Mouse (Mus musculus): ENCODE measurements at regions not wholly inside any gene's neighbourhood (a gene's known extent, or its start where the extent isn't known, plus 50 kb on each side); places are given as distances from the start of the nearest gene placed in this dataset.

DNA sequence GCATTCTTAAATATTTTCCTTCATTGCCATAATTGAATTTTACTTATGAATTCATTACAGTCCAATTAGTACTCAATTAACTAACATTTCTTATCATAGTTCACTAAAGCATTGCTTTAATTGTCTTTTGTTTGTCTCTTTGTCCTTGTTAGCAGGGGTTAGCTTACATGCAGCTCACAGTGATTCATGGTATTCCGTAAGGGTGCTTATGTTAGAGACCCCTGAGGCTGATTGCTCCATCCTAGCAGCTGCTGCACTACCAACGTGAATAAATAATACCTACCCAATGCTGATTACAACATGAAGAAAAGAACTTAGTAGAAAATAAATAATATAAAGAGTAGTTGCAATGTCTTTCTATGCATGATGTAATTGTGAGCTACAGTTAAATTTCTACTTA is 791.4 kb downstream of the Epha7 start:
- in situ Hi-C loops (cut with MboI, MseI): no loop called here

DNA sequence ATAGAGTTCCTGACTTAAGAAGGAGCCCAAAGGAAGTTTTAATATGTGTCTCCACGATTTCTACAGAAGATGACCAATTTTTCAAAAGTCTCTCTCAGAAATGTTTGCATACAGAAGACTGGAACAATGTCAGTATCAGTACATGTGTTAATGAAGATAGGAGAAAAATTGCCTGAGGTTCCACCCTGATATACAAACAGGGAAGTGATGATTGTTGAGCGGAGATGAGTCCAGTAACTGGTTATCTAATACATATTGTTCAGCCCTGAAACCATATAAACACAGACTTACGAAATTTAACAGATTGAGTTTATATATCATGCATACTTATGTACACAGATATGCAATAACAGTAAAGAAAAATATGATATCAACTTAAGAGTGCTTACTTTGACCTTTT is 805.0 kb downstream of the Epha7 start:
- in situ Hi-C loops (cut with MboI, MseI): no loop called here

DNA sequence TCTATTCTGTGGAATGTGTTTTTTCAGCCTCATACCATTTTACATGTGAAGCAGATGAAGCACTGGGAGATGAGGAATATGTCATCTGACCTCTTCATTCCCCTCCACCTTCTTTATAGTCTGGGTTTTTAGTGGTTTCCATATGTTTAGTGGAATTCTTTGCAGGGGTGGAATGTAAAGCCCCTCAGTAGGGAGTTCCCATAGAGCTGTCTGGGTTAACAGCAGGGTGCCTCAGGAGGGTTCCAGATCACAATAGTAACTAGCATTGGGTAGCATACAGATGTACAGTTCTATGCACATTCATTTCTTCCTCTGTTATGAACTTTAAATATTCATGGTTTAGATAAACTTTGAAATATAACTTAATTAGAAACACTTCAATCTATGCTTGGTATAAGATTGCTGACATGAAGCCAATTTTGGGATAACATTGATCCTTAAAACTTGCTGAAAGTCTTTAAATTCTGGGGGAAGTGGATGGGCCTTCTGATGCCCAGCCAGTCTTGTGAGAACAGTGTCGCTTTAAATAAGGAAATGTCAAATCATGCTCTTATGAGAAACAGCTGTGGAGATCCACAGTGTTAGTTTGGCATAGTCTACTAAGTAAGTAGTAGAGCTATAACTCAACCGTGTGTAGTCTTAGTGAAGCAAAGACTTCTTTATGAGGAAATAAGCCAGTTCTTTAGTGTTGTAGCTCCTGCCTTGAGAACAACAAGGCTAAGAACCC is 832.1 kb downstream of the Epha7 start:
- in situ Hi-C loops (cut with MboI, MseI): no loop called here

DNA sequence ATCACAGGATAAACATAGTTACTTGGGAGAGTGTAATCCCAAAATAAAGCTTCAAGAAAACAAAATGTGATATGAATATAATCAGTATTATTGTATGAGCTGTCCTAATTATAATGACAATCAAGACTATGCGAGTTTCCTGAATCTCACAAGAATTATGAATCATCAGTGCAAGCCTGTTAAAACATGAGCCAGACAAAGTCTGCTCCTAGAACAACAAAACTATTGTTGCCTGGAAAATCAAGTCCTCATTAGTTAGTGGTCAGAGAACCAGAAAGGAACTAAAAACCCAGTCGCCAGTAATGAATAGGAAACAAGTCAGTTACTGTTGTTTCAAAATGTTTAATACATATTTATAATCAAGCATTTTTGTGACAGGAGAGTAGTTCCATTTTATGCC is 841.0 kb downstream of the Epha7 start:
- in situ Hi-C loops (cut with MboI, MseI): no loop called here

DNA sequence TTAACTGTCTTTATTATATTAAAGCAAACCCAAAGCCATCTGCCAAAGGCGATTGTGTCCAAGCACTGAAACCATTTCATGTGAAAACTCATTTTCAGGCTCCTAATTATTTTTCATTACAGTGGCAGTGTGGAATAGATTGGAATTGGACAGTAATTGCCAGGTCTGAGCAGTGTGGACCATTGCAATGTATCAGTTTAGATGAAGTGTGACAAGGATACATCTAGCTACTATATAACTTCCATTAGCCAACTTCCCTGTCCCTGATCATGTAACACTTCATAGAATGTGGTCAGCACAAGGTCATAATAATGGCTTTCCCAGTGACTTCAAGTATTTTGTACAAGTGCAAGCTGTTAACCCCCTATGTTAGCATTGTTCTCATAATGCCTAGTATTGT is 842.7 kb downstream of the Epha7 start:
- in situ Hi-C loops (cut with MboI, MseI): no loop called here

DNA sequence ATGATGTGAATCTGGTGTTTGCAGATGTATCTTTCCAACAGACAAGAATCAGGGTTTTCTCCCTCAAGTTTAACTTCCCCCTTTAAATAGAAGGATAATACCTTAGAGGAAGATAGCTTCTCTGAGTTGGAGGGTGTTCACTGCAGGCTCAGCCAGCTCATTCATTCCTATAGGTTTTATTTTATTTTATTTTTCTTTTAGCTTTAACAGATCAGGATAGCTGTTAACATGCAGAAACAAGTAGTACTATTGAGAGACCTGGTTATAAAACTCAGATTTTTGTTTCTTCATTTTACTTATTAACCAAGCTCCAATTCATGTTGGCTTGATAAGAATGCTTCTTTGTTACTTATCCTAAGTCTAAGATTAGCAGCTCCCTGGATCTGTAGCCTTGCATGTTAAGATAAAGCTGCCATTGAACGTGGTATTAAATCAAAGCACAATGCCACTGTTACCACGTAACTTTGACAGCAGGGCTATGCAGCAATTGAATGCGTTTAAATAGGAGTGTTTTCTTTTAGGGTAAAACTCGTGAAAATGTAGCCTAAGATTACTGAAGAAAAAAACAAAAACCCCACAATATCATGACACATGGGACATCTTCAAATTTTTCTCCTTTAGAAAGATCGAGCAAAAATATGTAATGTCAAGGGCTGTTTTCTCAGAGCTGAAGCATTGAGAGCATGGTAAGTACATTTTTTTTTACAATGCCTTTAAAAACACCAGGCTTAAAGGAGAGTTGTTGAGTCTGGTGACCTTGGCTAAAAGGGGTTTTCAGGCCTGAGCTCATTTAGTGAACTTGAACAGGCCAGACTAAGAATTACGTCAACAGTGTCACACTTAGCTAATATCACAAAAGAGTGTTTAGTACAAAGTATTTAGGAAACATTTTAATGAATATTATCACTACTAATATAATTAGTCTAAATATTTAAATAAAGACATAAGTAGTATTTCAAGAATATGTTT is 848.5 kb downstream of the Epha7 start:
- in situ Hi-C loops (cut with MboI, MseI): loop anchor here (10.0 kb wide), 1 partner anchor 1747 kb away; no protein-coding TSS in a partner anchor

DNA sequence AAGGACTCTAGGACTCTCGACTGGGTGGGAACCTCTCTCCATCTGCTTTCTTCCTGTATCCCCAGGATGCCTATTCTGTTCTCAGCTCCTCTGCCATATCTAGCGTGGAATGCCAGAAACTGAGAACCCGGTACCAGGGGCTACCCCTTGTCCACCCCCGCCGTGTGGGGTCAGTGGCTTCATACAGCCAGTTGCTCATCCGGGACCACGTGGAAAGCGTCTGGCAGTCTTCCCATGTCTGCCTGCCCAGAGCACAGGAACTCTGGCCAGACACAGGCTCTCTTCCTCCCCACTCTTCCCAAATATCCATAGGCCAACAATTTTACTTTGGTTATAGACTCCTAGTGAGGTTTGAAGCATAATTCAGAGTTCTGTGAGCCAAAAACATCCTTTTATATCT is 852.6 kb downstream of the Epha7 start:
- in situ Hi-C loops (cut with MboI, MseI): loop anchor here (10.0 kb wide), 1 partner anchor 1751 kb away; no protein-coding TSS in a partner anchor

DNA sequence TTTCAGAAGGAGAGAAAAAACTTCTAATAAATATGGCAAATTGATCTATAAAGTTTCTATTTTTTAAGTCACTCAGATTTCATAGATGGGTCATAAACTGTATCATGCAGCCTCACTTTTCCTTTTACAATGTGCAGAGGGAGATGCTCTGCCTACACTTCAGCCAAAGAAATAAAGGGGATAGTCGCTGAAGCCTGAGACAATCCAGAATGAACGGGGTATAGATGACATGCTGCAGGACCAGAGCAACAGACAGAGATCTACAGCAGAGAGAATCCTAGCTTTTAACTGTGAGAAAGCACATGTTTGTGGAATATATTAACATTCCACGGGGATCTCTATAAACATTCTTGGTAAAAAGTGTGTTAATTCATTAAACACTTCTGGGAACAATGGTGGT is 881.2 kb downstream of the Epha7 start:
- in situ Hi-C loops (cut with MboI, MseI): no loop called here

DNA sequence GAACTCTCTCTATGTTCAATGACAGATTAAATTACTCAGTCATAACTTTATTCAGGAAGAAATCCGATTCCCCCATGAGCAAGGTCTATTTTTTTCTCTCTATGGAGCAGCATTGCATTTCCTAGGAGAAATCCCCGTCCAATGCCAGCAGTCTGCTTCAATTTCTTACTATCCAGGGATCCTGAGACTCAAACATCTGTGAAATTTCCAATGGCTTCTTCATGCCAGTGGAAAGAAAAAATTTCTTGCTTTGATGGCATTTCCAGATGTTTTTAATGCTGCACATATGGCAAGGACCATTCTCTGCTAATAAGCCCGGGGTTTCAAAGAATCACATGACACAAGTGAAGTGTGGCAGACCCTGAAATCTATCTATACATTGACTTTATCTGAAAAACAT is 919.6 kb downstream of the Epha7 start:
- in situ Hi-C loops (cut with MboI, MseI): no loop called here

DNA sequence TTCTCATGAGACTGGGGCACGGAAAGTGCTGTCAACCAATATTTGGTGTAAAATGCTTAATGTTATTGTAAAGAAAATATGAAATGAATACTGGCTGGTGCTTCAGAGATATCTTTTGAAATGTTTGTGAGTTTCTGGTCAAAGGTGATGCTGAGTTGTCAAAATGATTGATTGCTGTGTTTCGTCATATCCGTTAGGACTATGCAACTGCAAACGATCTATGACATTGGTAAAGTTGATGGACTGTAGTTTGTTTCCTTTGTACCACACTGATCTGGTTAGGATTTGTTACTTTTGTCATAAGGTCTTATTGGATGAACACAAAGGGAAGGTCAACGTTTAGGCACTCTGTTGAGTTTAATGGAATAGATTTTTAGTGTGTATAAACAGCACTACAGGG is 929.1 kb downstream of the Epha7 start:
- in situ Hi-C loops (cut with MboI, MseI): no loop called here

DNA sequence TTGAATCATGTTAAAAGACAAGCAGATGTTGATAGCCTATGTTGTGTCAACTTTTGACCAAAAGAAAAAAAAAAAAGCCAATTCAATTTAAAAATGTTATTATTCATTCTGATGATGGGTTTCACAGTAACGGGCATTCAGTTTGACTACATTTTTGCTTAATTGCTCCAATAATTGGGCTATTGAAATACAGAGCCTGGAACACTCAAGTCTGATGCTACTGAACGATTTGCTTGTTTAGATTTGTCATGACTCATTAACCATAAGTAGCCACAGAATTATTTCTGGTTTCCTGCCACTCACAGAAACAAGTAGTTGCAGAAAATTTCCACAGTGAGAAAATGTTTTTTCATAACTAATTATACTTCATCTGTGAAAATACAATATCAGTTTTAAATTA is 929.8 kb downstream of the Epha7 start:
- in situ Hi-C loops (cut with MboI, MseI): no loop called here
